Mouse (Mus musculus) midbrain, embryonic 11.5 days (tissue): ENCODE results near the gene Ptgfrn. TPM values are rescaled to one million over a fixed set of nuclear protein-coding genes. Genes with fewer than 3 reads are reported as not detected.

Experiments
- ATAC-seq: fragments of 200-750 bp; cut with Nextera tagmentation; 2 replicates; pipeline ENCODE4 v1.8.0; 2017; ENCODE audit warnings: moderate TSS enrichment, moderate library complexity; ENCODE audit not compliant: low FRiP score
- DNase-seq: peaks from one replicate; pipeline ENCODE4 v3.0.0; 2015; ENCODE audit warnings: low spot score; ENCODE audit errors: missing footprints
- H3K27ac ChIP-seq: fragments of 300-500 bp; sonication (generic); 2 replicates; pipeline ENCODE4 v1.5.1; 2014; ENCODE audit warnings: low read depth, low read length
- H3K27me3 ChIP-seq: fragments of 300-500 bp; sonication (generic); 2 replicates; pipeline ENCODE4 v1.6.1; 2014; ENCODE audit warnings: mild to moderate bottlenecking, low read length, moderate library complexity, mixed read lengths; ENCODE audit not compliant: control insufficient read depth, insufficient read depth
- H3K36me3 ChIP-seq: fragments of 300-500 bp; sonication (generic); 2 replicates; pipeline ENCODE4 v1.6.1; 2014; ENCODE audit warnings: mild to moderate bottlenecking, low read length, moderate library complexity, mixed read lengths; ENCODE audit not compliant: control insufficient read depth, insufficient read depth
- H3K4me1 ChIP-seq: fragments of 300-500 bp; sonication (generic); 2 replicates; pipeline ENCODE4 v1.6.1; 2014; ENCODE audit warnings: low read length; ENCODE audit not compliant: control insufficient read depth, insufficient read depth
- H3K4me2 ChIP-seq: fragments of 300-500 bp; sonication (generic); 2 replicates; pipeline ENCODE4 v1.6.1; 2014; ENCODE audit warnings: mild to moderate bottlenecking, moderate library complexity
- H3K4me3 ChIP-seq: fragments of 300-500 bp; sonication (generic); 2 replicates; pipeline ENCODE4 v1.5.1; 2014; ENCODE audit warnings: low read depth, low read length
- H3K9ac ChIP-seq: fragments of 300-500 bp; sonication (generic); 2 replicates; pipeline ENCODE4 v1.6.1; 2014; ENCODE audit warnings: low read length
- H3K9me3 ChIP-seq: fragments of 300-500 bp; sonication (generic); 2 replicates; pipeline ENCODE4 v1.6.1; 2016; ENCODE audit warnings: low read length; ENCODE audit not compliant: control insufficient read depth
- WGBS: fragments of 180-500 bp; shearing (Covaris S2); extraction: QIAGEN DNeasy Blood & Tissue Kit; methylation state at CpG from one replicate; pipeline ENCODE4 v1.1.7; 2014; 5-methylcytosine and 5-hydroxymethylcytosine counted together
- polyA plus RNA-seq: library from polyadenylated mRNA; unstranded; fragments of >200 nt; fragmentation: Nextera tagmentation; extraction: Ambion mirVana; gene quantifications from 2 replicates; pipeline ENCODE4 v1.2.1, GENCODE M21; 2014

The Ptgfrn gene
- polyA plus RNA-seq, 1 experiment from 2014 or later: 2.3 TPM

- Histone ChIP-seq H3K4me3 (no peak overlapping the region), H3K9ac (no peak overlapping the region), H3K4me2 (no peak overlapping the region), H3K4me1 (peaks cover 16% of the 10 kb centered on the region), H3K9me3 (no peaks in the 10 kb centered on the region), H3K27me3 (no peaks in the 10 kb centered on the region), H3K27ac (no peak overlapping the region), H3K36me3 (no peaks in the 10 kb centered on the region)
- WGBS: 78% methylated on average over 8 of the region's 8 CpGs
- DNase-seq: peak; percentile 65
- ATAC-seq: no peak
These were observed 31.8 kb upstream of the Ptgfrn start for GRCm38 (mm10) chr3:101141864-101142263.

- Histone ChIP-seq H3K36me3 (no peaks in the 10 kb centered on the region), H3K27ac (no peak overlapping the region), H3K4me3 (no peak overlapping the region), H3K9ac (no peak overlapping the region), H3K27me3 (no peaks in the 10 kb centered on the region), H3K4me1 (peaks cover 7% of the 10 kb centered on the region), H3K4me2 (no peak overlapping the region), H3K9me3 (no peaks in the 10 kb centered on the region)
- WGBS: 90% methylated on average over 7 of the region's 7 CpGs
- no peak for ATAC-seq
- DNase-seq: peak; percentile 14
These were observed 29.9 kb upstream of the Ptgfrn start for GRCm38 (mm10) chr3:101139958-101140357.

GRCm38 (mm10) chr3:101136483-101136882 lies 26.4 kb upstream of the Ptgfrn start:
- H3K27ac ChIP-seq: no peak overlapping the region
- H3K4me2 ChIP-seq: no peak overlapping the region
- no peaks in the 10 kb centered on the region for H3K9me3 ChIP-seq

GRCm38 (mm10) chr3:101134861-101135260 lies 24.8 kb upstream of the Ptgfrn start:
- Histone ChIP-seq H3K9ac (no peak overlapping the region), H3K4me2 (no peak overlapping the region), H3K27me3 (no peaks in the 10 kb centered on the region), H3K4me3 (no peak overlapping the region), H3K9me3 (no peaks in the 10 kb centered on the region), H3K36me3 (no peaks in the 10 kb centered on the region), H3K27ac (no peak overlapping the region), H3K4me1 (peaks cover 10% of the 10 kb centered on the region)
- ATAC-seq (no peak), DNase-seq (peak; percentile 74)
- 96% methylated on average over 9 of the region's 9 CpGs for WGBS

More at GRCm38 (mm10) chr3:101136483-101136882, 26.4 kb upstream of the Ptgfrn start:
- Histone ChIP-seq H3K4me3 (no peak overlapping the region), H3K4me1 (peaks cover 7% of the 10 kb centered on the region; the same call in 1 of the 2 replicates), H3K27me3 (no peaks in the 10 kb centered on the region), H3K9ac (no peak overlapping the region), H3K36me3 (no peaks in the 10 kb centered on the region)
- ATAC-seq (0 out of 2 replicates have a peak, but pooled peaks have one; percentile 33), DNase-seq (peak; percentile 83)
- 50% methylated on average over 11 of the region's 11 CpGs for WGBS

- ATAC-seq: no peak
- WGBS: 97% methylated on average over 6 of the region's 6 CpGs
- DNase-seq: peak; percentile 68
- Histone ChIP-seq H3K9ac (no peak overlapping the region), H3K4me1 (peaks cover 10% of the 10 kb centered on the region), H3K27me3 (no peaks in the 10 kb centered on the region), H3K36me3 (no peaks in the 10 kb centered on the region), H3K27ac (no peak overlapping the region), H3K9me3 (no peaks in the 10 kb centered on the region), H3K4me3 (no peak overlapping the region), H3K4me2 (no peak overlapping the region)
These were observed 22.9 kb upstream of the Ptgfrn start for GRCm38 (mm10) chr3:101132981-101133380.

- no peak overlapping the region for H3K27ac ChIP-seq
- 90% methylated on average over 5 of the region's 5 CpGs for WGBS
These were observed 21.7 kb upstream of the Ptgfrn start for GRCm38 (mm10) chr3:101131772-101132171.

GRCm38 (mm10) chr3:101130526-101130925 lies 20.4 kb upstream of the Ptgfrn start:
- no peak overlapping the region for H3K4me3 ChIP-seq
- H3K9ac ChIP-seq: no peak overlapping the region; the same call in 1 of the 2 replicates
- 2% methylated on average over 11 of the region's 11 CpGs for WGBS
- DNase-seq: peak; percentile 88
- H3K4me2 ChIP-seq: peak overlapping the region; percentile 33
- no peak overlapping the region for H3K27ac ChIP-seq
- peaks cover 4% of the 10 kb centered on the region for H3K4me1 ChIP-seq
- H3K9me3 ChIP-seq: no peaks in the 10 kb centered on the region
- 0 out of 2 replicates have a peak, but pooled peaks have one; percentile 42 for ATAC-seq
- no peaks in the 10 kb centered on the region for H3K27me3 ChIP-seq
- H3K36me3 ChIP-seq: no peaks in the 10 kb centered on the region

More at GRCm38 (mm10) chr3:101131772-101132171, 21.7 kb upstream of the Ptgfrn start:
- Histone ChIP-seq H3K4me3 (no peak overlapping the region), H3K27me3 (no peaks in the 10 kb centered on the region), H3K36me3 (no peaks in the 10 kb centered on the region), H3K9ac (no peak overlapping the region), H3K4me2 (no peak overlapping the region), H3K4me1 (peaks cover 10% of the 10 kb centered on the region), H3K9me3 (no peaks in the 10 kb centered on the region)
- ATAC-seq: no peak
- no peak for DNase-seq

GRCm38 (mm10) chr3:101129620-101130019 lies 19.5 kb upstream of the Ptgfrn start:
- H3K27ac ChIP-seq: no peak overlapping the region
- peak; percentile 78 for DNase-seq
- no peak overlapping the region for H3K4me2 ChIP-seq
- no peak overlapping the region for H3K4me3 ChIP-seq
- no peak overlapping the region for H3K9ac ChIP-seq
- ATAC-seq: no peak
- no peaks in the 10 kb centered on the region for H3K27me3 ChIP-seq
- H3K9me3 ChIP-seq: no peaks in the 10 kb centered on the region
- no peaks in the 10 kb centered on the region for H3K36me3 ChIP-seq
- WGBS: 85% methylated on average over 3 of the region's 3 CpGs
- peaks cover 4% of the 10 kb centered on the region for H3K4me1 ChIP-seq

- DNase-seq (no peak), ATAC-seq (no peak)
- H3K4me1 ChIP-seq: peaks cover 4% of the 10 kb centered on the region
- H3K9me3 ChIP-seq: no peaks in the 10 kb centered on the region
- H3K9ac ChIP-seq: no peak overlapping the region
- no peak overlapping the region for H3K4me3 ChIP-seq
- no peak overlapping the region for H3K27ac ChIP-seq
- H3K4me2 ChIP-seq: no peak overlapping the region
- no peaks in the 10 kb centered on the region for H3K27me3 ChIP-seq
- no peaks in the 10 kb centered on the region for H3K36me3 ChIP-seq
These were observed 19.0 kb upstream of the Ptgfrn start for GRCm38 (mm10) chr3:101129090-101129489.
